Mouse (Mus musculus) spleen, postnatal 10 days (tissue): ENCODE results near the gene Rsph14.

Experiments used
- DNase-seq, 2 experiments: peaks; one replicate each; pipeline ENCODE4 v3.0.0; 2021 to 2022; ENCODE audit warnings: low spot score in 2 of 2

The Rsph14 gene

DNA sequence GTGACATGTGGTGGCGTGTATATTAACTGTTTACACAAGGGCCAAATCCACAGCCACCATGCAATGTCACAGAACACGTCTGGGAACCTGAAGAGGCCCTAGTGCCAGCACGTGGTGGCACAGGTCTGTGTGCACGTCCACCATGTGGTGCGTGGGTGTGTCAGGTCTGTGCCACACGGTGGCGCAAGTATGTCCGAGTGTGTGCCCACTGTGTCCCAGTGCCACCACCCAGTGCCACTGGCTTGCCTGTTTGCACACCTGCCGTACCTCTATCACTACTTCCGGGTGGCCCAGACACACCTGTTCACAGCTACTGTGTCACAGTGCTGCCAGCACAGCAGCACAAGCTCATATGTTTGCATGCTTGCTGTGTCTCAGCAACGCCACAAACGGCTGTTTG, 97.9 kb downstream of the Rsph14 start:
- no peak for DNase-seq

DNA sequence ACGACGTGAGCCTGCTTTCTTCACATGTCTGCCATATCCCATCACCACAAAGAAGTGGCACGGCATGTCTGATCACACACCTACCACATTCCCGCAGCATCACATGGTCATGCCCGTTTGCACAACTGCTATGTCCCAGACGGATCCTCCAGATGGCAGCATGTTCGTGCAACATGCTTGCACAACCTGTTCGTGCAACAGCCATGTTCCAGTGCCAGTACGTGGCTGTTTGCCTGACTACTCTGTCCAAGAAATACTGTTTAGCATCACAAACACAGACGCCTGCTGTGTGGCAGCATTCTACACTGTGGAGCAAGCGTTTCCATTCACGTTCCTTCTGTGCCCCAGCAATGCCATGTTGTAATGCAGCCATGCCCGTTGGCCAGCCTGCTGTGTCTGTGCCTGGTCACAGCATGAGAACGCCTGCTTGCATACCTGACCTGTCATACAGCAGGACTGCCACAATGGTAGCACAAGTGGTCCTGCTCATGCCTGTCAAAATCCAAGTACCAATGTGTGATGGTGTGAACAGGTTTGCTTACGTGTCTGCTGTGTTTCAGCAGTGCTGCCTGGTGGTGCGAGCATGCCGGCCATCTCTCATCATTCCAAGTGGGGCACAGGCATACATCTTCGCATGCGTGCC, 98.7 kb downstream of the Rsph14 start:
- DNase-seq = no peak

DNA sequence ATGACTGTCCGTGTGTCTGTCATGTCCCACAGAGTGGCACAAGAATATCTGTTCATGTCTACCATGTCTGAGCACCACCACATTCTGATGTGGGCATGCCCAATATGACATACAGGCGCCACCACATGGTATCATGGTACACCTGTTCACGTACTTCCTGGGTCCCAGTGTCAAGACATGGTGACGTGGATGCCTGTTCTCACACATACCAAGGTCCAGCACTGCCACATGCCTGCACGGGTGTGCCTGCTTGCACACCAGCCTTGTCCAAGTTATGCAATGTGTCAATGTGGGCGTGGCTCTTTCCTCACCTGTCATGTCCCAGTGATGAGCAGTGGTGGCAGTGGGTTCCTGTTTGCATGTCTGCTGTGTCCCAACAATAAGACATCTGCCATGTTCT, 99.9 kb downstream of the Rsph14 start:
- DNase-seq = no peak

DNA sequence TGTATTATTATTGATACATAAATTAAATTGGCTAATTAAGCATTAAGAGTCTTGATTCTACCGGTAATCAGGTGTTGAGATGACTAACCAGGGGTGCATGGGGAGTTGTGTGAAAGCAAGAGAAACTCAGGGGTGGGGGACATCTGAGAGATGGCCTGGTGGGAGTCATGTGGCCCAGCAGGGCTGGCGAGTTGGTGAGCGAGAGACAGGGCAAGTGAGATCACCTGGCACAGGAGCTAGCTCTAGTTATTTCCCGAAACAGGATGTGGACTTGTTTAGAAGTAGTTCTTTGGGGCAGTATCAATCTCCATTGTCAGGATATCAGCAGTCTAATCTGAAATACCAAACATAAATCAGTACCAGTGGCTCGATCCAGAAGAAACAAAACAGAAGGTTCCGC, 100.8 kb downstream of the Rsph14 start:
- no peak for DNase-seq

DNA sequence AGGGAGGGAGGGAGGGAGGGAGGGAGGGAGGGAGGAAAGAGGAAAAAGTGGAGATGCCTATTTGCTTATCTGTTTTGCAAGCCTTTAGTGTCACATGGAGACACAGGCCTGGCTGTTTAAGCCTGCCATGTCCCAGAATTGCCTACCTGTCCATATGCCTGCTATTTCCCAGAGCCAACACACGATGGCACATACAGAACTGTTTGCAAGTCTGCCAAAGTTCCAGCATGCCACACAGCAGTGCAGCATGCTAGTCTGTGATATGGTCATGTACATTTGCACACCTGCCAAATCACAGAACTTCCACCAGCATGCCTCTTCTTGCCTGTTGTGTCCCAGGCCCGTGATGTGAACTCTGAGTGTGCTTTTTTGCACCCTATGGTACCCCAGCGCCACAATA, 101.8 kb downstream of the Rsph14 start:
- DNase-seq = no peak

DNA sequence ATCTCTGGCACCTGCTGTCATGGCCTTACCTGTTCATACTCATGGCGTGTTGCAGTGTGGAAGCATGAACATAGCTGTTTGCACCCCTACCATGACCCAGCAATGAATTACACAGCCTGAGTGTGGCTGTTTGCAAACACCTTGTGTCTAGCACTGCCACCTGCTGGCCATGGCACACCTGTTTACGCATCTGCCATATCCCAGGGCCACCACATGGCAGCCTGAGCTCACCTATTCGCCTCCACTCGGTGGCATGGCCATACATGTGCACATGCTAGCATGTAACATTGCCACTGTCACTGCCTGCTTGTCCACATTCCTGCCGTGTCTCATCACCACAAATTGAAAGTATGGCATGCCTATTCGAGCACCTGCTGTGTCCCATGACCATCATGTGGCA, 102.8 kb downstream of the Rsph14 start:
- DNase-seq = peak in 1 of 2 experiments; percentile 44

DNA sequence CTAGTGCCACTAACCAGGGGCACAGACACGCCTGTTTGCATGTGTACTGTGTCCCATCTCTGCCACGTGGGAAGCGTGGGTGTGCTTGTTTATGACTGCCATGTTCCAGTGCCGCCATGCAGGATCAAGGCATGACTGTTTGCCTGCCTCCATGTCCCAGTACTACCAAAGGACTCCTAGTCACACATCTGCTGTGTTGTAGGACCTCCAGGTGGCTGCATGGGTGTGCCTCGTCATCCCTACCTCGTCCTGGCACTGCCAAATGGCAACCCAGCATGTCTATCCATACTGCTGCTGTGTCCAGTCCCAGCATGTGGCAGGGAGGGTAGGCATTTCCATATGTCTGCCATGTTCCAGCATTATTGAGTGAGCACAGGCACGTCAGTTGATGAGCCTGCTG, 104.1 kb downstream of the Rsph14 start:
- no peak for DNase-seq

DNA sequence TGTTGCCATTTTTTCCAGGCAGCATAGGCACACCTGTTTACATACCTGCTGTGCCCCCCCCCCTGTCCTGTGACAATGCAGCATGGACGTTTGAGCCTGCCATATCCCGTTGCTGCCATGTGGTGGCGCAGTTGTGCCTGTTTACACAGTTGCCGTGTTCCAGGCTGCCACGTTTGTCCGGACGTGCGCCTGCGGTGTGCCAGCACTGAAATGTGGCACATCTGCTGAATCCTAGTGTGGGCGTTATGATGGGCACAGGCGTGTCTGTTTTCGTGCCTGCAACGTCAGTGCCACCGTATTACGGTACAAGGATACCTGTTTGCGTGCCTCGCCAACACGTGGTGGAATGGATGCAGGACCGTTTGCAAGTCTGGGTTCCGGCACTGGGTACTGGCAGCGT, 107.1 kb downstream of the Rsph14 start:
- DNase-seq = peak in 1 of 2 experiments; percentile 56

DNA sequence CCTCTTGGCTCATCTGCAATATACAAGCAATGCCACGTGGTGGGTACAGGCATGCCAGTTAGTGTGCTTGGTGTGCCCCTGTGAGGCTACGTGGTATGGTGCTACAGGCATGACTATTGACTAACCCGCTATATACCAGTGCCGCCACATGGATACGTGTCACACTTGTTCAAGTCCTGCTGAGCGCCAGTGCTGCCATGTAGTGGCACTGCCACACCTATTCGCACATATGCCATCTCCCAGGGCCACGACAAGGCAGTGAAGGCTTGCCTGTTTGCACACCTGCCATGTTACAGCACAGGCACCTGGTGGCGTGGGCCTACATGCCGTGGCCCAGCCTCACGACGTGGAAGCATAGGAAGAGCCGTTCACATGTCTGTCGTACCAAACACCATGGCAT, 108.1 kb downstream of the Rsph14 start:
- DNase-seq = no peak

DNA sequence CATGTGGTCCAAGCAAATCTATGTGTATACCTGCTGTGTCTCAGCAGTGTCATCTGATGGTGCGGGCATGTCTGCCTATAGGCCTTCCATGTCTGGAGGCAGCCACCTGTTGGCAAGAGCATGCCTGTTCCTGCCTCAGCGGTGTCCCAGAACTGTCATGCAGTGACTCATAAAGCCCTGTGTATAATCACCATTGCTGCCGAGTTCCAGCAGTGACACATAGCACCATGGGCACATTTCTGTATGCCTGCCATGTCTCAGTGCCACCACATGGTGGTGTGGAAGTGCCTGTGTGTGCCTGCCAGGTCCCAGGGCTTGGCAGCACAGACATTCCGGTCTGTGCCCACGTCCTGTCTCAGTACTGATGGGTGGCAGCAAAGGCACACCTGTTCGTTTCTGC, 109.6 kb downstream of the Rsph14 start:
- DNase-seq = no peak

DNA sequence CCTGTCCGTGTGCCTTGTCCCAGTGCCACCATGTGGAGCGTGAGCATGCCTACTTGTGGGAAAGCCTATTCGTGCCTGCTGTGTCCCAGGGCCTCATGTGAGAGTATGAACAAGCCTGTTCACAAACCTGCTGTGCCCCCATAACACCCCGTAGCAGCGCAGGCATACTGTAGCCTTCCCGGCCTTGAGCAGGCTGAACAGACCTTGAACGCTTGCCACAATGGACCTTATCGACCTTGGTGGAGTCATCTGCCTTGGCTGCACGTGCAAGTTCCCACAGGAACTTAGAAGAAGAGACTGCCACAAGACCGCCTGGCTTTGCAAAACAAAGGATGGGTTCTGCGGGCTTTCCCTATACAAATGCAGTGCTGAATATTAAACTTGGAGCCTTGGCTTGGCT, 110.8 kb downstream of the Rsph14 start:
- no peak for DNase-seq

DNA sequence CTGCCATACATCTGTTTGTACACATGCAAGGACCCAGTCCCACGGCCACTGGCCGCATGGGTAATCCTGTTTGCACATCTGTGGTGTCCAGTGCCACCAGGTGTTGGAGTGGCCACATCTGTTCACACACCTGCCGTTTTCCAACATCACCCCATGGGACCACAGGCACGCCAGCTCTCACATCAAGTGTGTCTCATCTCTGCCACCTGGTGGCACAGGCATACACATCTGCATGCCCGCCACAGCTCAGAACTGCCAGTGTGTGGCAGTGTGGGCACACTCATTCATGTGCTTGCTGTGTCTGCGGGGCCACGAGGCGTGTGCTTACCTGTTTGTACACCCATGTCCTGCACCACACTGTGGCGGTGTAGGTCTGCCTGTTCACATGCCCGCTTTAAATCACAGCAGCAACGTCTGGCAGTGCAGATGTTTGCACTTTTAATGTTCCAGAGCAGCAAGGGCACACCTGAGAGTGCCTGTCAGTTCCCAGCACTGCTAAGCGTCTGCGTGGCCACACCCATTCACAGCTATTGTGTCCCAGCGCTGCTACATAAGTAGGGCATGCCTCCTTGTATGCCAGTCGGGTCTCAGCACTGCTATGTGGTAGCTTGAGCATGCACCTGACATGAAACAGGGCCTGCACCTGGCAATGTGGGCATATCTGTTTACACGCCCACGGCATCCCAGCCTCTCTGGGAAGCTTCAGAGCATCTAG, 111.4 kb downstream of the Rsph14 start:
- DNase-seq = peak in 1 of 2 experiments; percentile 47

DNA sequence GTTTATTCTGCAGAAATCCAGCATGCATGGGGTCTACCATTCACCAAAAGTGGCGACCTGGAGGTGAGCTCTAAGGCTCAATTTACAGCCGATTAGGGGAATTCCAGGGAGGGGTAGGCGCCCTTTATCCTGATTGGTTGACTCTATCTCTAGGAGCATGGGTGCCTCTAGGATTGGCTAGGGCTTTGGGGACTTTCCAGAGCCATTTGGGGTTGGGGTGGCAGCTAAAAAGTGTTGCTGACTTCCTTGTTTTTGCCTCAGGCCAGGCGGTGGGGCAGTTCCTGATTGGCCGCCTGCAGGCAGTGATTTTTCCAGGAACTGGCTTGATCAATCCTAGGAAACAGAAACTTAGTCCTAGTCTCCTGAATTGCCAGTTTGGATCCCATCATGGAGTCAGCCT, 113.1 kb downstream of the Rsph14 start:
- no peak for DNase-seq

DNA sequence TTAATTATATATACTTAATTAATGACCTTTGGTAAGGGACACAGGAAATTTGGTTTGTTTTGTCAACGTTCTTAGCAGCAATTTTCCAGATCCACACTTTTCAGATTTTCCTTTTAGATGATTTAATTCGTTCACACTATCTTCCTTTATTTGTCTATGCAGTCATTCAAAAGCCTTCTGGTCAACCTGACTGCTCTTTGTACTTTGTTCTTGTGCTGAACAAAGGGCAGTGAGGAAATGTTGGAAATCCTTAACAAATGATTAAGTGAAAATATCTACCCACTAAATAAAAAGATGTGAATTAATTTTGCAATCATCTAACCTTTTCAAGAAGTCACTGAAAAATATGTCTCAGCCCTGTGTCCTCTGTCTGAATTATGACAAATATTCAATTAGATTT, 124.0 kb downstream of the Rsph14 start:
- DNase-seq = no peak
